Comparison of ENCODE assay signal across 8 mouse cellular contexts in genomic region chr11:69058265-69058664, GRCm38 (mm10). TPM values are rescaled to one million over a fixed set of nuclear protein-coding genes. Genes with fewer than 3 reads are reported as not detected.
A peak's percentile ranks its signal among the peaks of the same experiment; 100 is the strongest.
DNase-seq lines count a peak whose midpoint lies in the region; ATAC-seq and TF ChIP-seq lines count a peak whose summit lies in the region.

No protein-coding gene starts in this region.

- H3K4me1 ChIP-seq in heart, embryonic 12.5 days (replicated peaks), result peaks cover 18% of the 10 kb centered on the region
- peaks cover 46% of the 10 kb centered on the region for H3K4me1 ChIP-seq in E14TG2a.4 (replicated peaks; ENCODE audit: low read depth, low read length)
- 0 out of 2 replicates have a peak, but pooled peaks cover 3% of the 10 kb centered on the region for H3K4me1 ChIP-seq in hindbrain, embryonic 11.5 days (replicated peaks; ENCODE audit: control insufficient read depth, insufficient read depth, low read length)

- intact Hi-C loops in heart, postnatal 36 days (cut with DNase I), result no loop called here

- 67% methylated on average over 2 of the region's 2 CpGs for WGBS in heart, embryonic 12.5 days
- 72% methylated on average over 2 of the region's 2 CpGs for WGBS in hindbrain, embryonic 11.5 days

- TF ChIP-seq CTCF in E14TG2a.4 (conservative IDR thresholded peaks at IDR 0.05; ENCODE audit: low read length), result no peak

- peak overlapping the region; percentile 83 for H3K27ac ChIP-seq in heart, embryonic 12.5 days (ENCODE audit: poor library complexity, severe bottlenecking)
- H3K27ac ChIP-seq in hindbrain, embryonic 11.5 days (ENCODE audit: low read depth, low read length), result peak overlapping the region; percentile 79

- peak overlapping the region; percentile 79 for H3K4me3 ChIP-seq in heart, embryonic 12.5 days
- peak overlapping the region; percentile 99 for H3K4me3 ChIP-seq in E14TG2a.4 (replicated peaks; ENCODE audit: low read length)
- peak overlapping the region; percentile 87 for H3K4me3 ChIP-seq in hindbrain, embryonic 11.5 days (ENCODE audit: low read depth, low read length)

- ATAC-seq in heart, embryonic 12.5 days (ENCODE audit: insufficient number of reproducible peaks, low FRiP score), result no peak
- no peak for ATAC-seq in hindbrain, embryonic 11.5 days (ENCODE audit: low FRiP score)
- peak; percentile 28; the same call in 1 of the 2 replicates for ATAC-seq in megakaryocyte, adult 5-6 weeks (ENCODE audit: poor library complexity, severe bottlenecking)
- ATAC-seq in CD4-positive, CD25-positive, alpha-beta regulatory T cell, adult 4 months, result no peak

- H3K9me3 ChIP-seq in heart, embryonic 12.5 days (replicated peaks), result no peaks in the 10 kb centered on the region
- H3K9me3 ChIP-seq in E14TG2a.4 (ENCODE audit: low read length), result no peaks in the 10 kb centered on the region
- H3K9me3 ChIP-seq in hindbrain, embryonic 11.5 days (ENCODE audit: control insufficient read depth, low read length), result no peaks in the 10 kb centered on the region

- no peaks in the 10 kb centered on the region for H3K27me3 ChIP-seq in heart, embryonic 12.5 days (replicated peaks)
- peaks cover 15% of the 10 kb centered on the region for H3K27me3 ChIP-seq in E14TG2a.4 (ENCODE audit: insufficient read depth, low read length)
- no peaks in the 10 kb centered on the region for H3K27me3 ChIP-seq in hindbrain, embryonic 11.5 days (ENCODE audit: control insufficient read depth, insufficient read depth, low read length)

- H3K4me2 ChIP-seq in heart, embryonic 12.5 days, result peak overlapping the region; percentile 94
- H3K4me2 ChIP-seq in hindbrain, embryonic 11.5 days (replicated peaks; ENCODE audit: low read depth, low read length), result peak overlapping the region; percentile 68

- H3K36me3 ChIP-seq in heart, embryonic 12.5 days, result peaks cover 7% of the 10 kb centered on the region
- H3K36me3 ChIP-seq in E14TG2a.4 (ENCODE audit: insufficient read depth, low read length), result no peaks in the 10 kb centered on the region
- H3K36me3 ChIP-seq in hindbrain, embryonic 11.5 days (ENCODE audit: control insufficient read depth, insufficient read depth, low read length), result no peaks in the 10 kb centered on the region

- peak overlapping the region; percentile 81 for H3K9ac ChIP-seq in heart, embryonic 12.5 days
- H3K9ac ChIP-seq in hindbrain, embryonic 11.5 days (ENCODE audit: low read depth, low read length), result no peak overlapping the region; the same call in 1 of the 2 replicates

- no peak for DNase-seq in heart, postnatal 36 days
- no peak for DNase-seq in hindbrain, embryonic 11.5 days (ENCODE audit: low spot score)
- no peak for DNase-seq in adrenal gland, adult 18-20 months (ENCODE audit: low spot score in 2 of 2)
- DNase-seq in cerebellum, adult 9-10 months, result no peak

RNA-seq across cellular contexts. Expression of gene Borcs6, which starts 1.3 kb away (rescaled TPM):
- polyA plus RNA-seq in heart, embryonic 12.5 days (2016; fragmentation: Nextera tagmentation; extraction: Ambion mirVana), result 10.7 and 13.6 TPM in 2 replicates
- total RNA-seq in heart, postnatal 36 days (2021), result 10 to 100 TPM; 16.0 to 17.1 TPM
- polyA plus RNA-seq in hindbrain, embryonic 11.5 days (2014; fragmentation: Nextera tagmentation; extraction: Ambion mirVana), result 9.8 and 11.6 TPM in 2 replicates
- total RNA-seq in megakaryocyte, adult 5-6 weeks (2015), result 18.8 and 20.5 TPM in 2 replicates
- 17.7 and 20.2 TPM in 2 replicates for total RNA-seq in megakaryocyte, adult 5-6 weeks (2017)
- 10 to 100 TPM; 23.7 to 23.9 TPM for total RNA-seq in adrenal gland, adult 18-20 months (2021)
- 1 to 10 TPM; 1.0 to 1.4 TPM for polyA plus RNA-seq in CD4-positive, CD25-positive, alpha-beta regulatory T cell, adult 4 months (2017; shearing (Covaris generic))

RNA-seq across cellular contexts. Expression of gene Tmem107, which starts 12.3 kb away (rescaled TPM):
- polyA plus RNA-seq in heart, embryonic 12.5 days (2016; fragmentation: Nextera tagmentation; extraction: Ambion mirVana), result 30.6 and 31.5 TPM in 2 replicates
- 1 to 10 TPM; 4.2 to 6.1 TPM for total RNA-seq in heart, postnatal 36 days (2021)
- polyA plus RNA-seq in hindbrain, embryonic 11.5 days (2014; fragmentation: Nextera tagmentation; extraction: Ambion mirVana), result 52.4 and 54.6 TPM in 2 replicates
- 13.2 and 15.7 TPM in 2 replicates for total RNA-seq in megakaryocyte, adult 5-6 weeks (2015)
- 11.4 and 26.6 TPM in 2 replicates for total RNA-seq in megakaryocyte, adult 5-6 weeks (2017)
- 10 to 100 TPM in 1 of 2 experiments, 1 to 10 TPM in 1; 8.1 to 11.9 TPM for total RNA-seq in adrenal gland, adult 18-20 months (2021)
- 1 to 10 TPM; 2.4 to 4.2 TPM for polyA plus RNA-seq in CD4-positive, CD25-positive, alpha-beta regulatory T cell, adult 4 months (2017; shearing (Covaris generic))

RNA-seq across cellular contexts. Expression of gene Aurkb, which starts 12.8 kb away (rescaled TPM):
- 79.4 and 85.9 TPM in 2 replicates for polyA plus RNA-seq in heart, embryonic 12.5 days (2016; fragmentation: Nextera tagmentation; extraction: Ambion mirVana)
- 1 to 10 TPM in 1 of 2 experiments, under 1 TPM in 1; 0.72 to 1.2 TPM for total RNA-seq in heart, postnatal 36 days (2021)
- 131 and 141 TPM in 2 replicates for polyA plus RNA-seq in hindbrain, embryonic 11.5 days (2014; fragmentation: Nextera tagmentation; extraction: Ambion mirVana)
- total RNA-seq in megakaryocyte, adult 5-6 weeks (2015), result 105 and 116 TPM in 2 replicates
- 116 and 125 TPM in 2 replicates for total RNA-seq in megakaryocyte, adult 5-6 weeks (2017)
- 1 to 10 TPM; 1.4 to 1.9 TPM for total RNA-seq in adrenal gland, adult 18-20 months (2021)
- polyA plus RNA-seq in CD4-positive, CD25-positive, alpha-beta regulatory T cell, adult 4 months (2017; shearing (Covaris generic)), result 10 to 100 TPM in 1 of 2 experiments, 1 to 10 TPM in 1; 9.0 to 17.8 TPM

RNA-seq across cellular contexts. Expression of gene Vamp2, which starts 30.0 kb away (rescaled TPM):
- polyA plus RNA-seq in heart, embryonic 12.5 days (2016; fragmentation: Nextera tagmentation; extraction: Ambion mirVana), result 97.2 and 100 TPM in 2 replicates
- total RNA-seq in heart, postnatal 36 days (2021), result 10 to 100 TPM; 50.5 to 72.7 TPM
- polyA plus RNA-seq in hindbrain, embryonic 11.5 days (2014; fragmentation: Nextera tagmentation; extraction: Ambion mirVana), result 85.1 and 98.1 TPM in 2 replicates
- total RNA-seq in megakaryocyte, adult 5-6 weeks (2015), result 53.9 and 66.6 TPM in 2 replicates
- 11.2 and 21.8 TPM in 2 replicates for total RNA-seq in megakaryocyte, adult 5-6 weeks (2017)
- 100 to 1,000 TPM; 106 to 137 TPM for total RNA-seq in adrenal gland, adult 18-20 months (2021)
- 10 to 100 TPM; 26.0 to 35.9 TPM for polyA plus RNA-seq in CD4-positive, CD25-positive, alpha-beta regulatory T cell, adult 4 months (2017; shearing (Covaris generic))

RNA-seq across cellular contexts. Expression of gene Per1, which starts 36.8 kb away (rescaled TPM):
- polyA plus RNA-seq in heart, embryonic 12.5 days (2016; fragmentation: Nextera tagmentation; extraction: Ambion mirVana), result 9.4 and 9.8 TPM in 2 replicates
- 10 to 100 TPM; 34.2 to 82.1 TPM for total RNA-seq in heart, postnatal 36 days (2021)
- polyA plus RNA-seq in hindbrain, embryonic 11.5 days (2014; fragmentation: Nextera tagmentation; extraction: Ambion mirVana), result 5.6 and 7.4 TPM in 2 replicates
- total RNA-seq in megakaryocyte, adult 5-6 weeks (2015), result 6.7 and 12.5 TPM in 2 replicates
- 7.9 and 8.5 TPM in 2 replicates for total RNA-seq in megakaryocyte, adult 5-6 weeks (2017)
- total RNA-seq in adrenal gland, adult 18-20 months (2021), result 10 to 100 TPM; 66.6 to 77.7 TPM
- polyA plus RNA-seq in CD4-positive, CD25-positive, alpha-beta regulatory T cell, adult 4 months (2017; shearing (Covaris generic)), result 1 to 10 TPM; 4.5 to 6.6 TPM

Comparison
In these comparisons a context has a peak if more than half of its experiments do, and no peak if none do; other contexts are left out.
1. RNA of gene Aurkb, which starts 12.8 kb away (total RNA-seq): 105 to 125 TPM in megakaryocyte, adult 5-6 weeks; 1.4 to 1.9 TPM in adrenal gland, adult 18-20 months and 0.72 to 1.2 TPM in heart, postnatal 36 days; every median in the first group is over 10 times any median in the second.
2. Peak in every context shown above with its lines, with median percentiles within 50 percentile points of each other: H3K4me3 ChIP-seq.